Mouse (Mus musculus) spleen, adult 2 months (tissue): ENCODE measurements around the gene Wscd2.

ENCODE experiments used
- CTCF ChIP-seq: fragments of 200-500 bp; IDR thresholded peaks from 2 replicates; pipeline ENCODE4 v1.5.1; 2011; ENCODE audit warnings: mild to moderate bottlenecking, inconsistent platforms; ENCODE audit not compliant: insufficient read depth, insufficient read length, insufficient replicate concordance; ENCODE audit errors: extremely low read depth
- POLR2A ChIP-seq: fragments of 200-500 bp; IDR thresholded peaks from 2 replicates; pipeline ENCODE4 v1.6.1; 2011; ENCODE audit warnings: low read depth, low read length, inconsistent platforms

- TF ChIP-seq CTCF (no peak), POLR2A (no peak)
Observed at GRCm38 (mm10) chr5:113517387-113517786, 27.3 kb downstream of the Wscd2 start.
